Mouse (Mus musculus) stomach, postnatal 0 days (tissue): ENCODE data around the gene Gm20458.

Source experiments
- CTCF ChIP-seq: IDR thresholded peaks from 2 replicates; pipeline ENCODE4 v1.5.1; 2016; ENCODE audit warnings: antibody characterized with exemption, low read depth, mild to moderate bottlenecking, moderate library complexity
- EP300 ChIP-seq: optimal IDR thresholded peaks from 2 replicates; pipeline ENCODE3; 2016; ENCODE audit warnings: antibody characterized with exemption

DNA sequence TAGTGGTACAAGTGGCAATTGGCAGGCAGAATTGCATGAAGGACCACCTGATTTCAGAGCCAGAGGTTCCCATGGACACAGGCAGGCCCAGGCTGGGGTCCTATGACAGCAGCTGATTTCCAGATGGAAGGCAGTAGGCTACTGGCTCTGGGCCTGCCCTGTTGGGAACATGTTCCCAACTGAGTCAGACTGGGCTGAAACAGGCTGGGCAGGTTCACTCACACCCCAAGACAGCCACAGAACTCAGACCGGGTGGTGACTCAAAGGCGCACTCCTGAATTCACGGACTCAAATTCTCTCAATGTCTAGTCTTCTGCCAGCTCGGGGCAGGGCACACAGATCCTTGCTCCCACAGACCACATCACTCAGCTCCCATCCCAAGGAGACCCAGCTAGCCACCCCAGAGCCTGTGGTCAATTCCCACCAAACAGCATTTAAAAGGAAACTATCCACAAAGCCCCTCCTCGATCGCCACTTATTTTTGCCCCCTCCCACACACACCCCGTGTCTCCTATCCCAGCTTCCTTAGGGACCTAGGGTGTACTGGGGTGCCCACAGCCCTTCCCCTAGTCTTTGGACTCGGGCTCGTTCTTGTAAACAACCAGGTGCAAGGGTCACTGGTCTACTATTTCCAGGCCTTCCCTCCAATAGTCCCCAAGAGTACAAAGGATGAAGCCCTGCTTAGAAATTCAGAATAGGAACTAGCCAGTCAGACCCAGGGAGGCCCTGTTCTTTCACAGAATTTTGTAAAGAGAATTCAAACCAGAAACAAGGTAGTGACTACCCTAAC lies 28.9 kb upstream of the Gm20458 start:
- TF ChIP-seq CTCF (no peak), EP300 (no peak)
